Mouse (Mus musculus): ENCODE measurements around the gene Ddx5. TPM values are rescaled to one million over a fixed set of nuclear protein-coding genes. Genes with fewer than 3 reads are reported as not detected.
"Not testable (repeated sequence)": the region's sequence is repeated elsewhere in the genome, so short reads cannot be mapped to it uniquely, and the experiment has no call there.

The Ddx5 gene
- polyA plus RNA-seq, 1 experiment from 2014 or later: 504 TPM

GRCm38 (mm10) chr11:106807442-106807841 lies 18.5 kb upstream of the Ddx5 start:
- not testable (repeated sequence) for H3K4me3 ChIP-seq (ENCODE audit: low read depth, low read length); H3K4me2 ChIP-seq (ENCODE audit: low read length); H3K27ac ChIP-seq (ENCODE audit: low read depth, low read length); H3K9ac ChIP-seq (ENCODE audit: low read length); H3K4me1 ChIP-seq (ENCODE audit: control insufficient read depth, insufficient read depth, low read length); H3K9me3 ChIP-seq (replicated peaks; ENCODE audit: control insufficient read depth, low read length); ATAC-seq; DNase-seq (ENCODE audit: low spot score); H3K27me3 ChIP-seq (replicated peaks; ENCODE audit: control insufficient read depth, insufficient read depth, low read length)
- WGBS: 76% methylated on average over 1 of the region's 1 CpGs
- H3K36me3 ChIP-seq (ENCODE audit: control insufficient read depth, insufficient read depth, low read length): peaks cover 71% of the 10 kb centered on the region

GRCm38 (mm10) chr11:106802069-106802627 lies 13.2 kb upstream of the Ddx5 start:
- Histone ChIP-seq H3K4me2 (ENCODE audit: low read length) (no peak overlapping the region), H3K27ac (ENCODE audit: low read depth, low read length) (no peak overlapping the region), H3K4me1 (ENCODE audit: control insufficient read depth, insufficient read depth, low read length) (no peaks in the 10 kb centered on the region), H3K4me3 (ENCODE audit: low read depth, low read length) (no peak overlapping the region), H3K36me3 (ENCODE audit: control insufficient read depth, insufficient read depth, low read length) (peaks cover 81% of the 10 kb centered on the region), H3K9me3 (replicated peaks; ENCODE audit: control insufficient read depth, low read length) (no peaks in the 10 kb centered on the region), H3K27me3 (replicated peaks; ENCODE audit: control insufficient read depth, insufficient read depth, low read length) (no peaks in the 10 kb centered on the region), H3K9ac (ENCODE audit: low read length) (no peak overlapping the region)
- DNase-seq (ENCODE audit: low spot score): no peak
- 87% methylated on average over 10 of the region's 10 CpGs for WGBS
- ATAC-seq: no peak

- Histone ChIP-seq H3K27ac (ENCODE audit: low read depth, low read length) (no peak overlapping the region), H3K9ac (ENCODE audit: low read length) (no peak overlapping the region), H3K4me2 (ENCODE audit: low read length) (no peak overlapping the region), H3K27me3 (replicated peaks; ENCODE audit: control insufficient read depth, insufficient read depth, low read length) (no peaks in the 10 kb centered on the region), H3K36me3 (ENCODE audit: control insufficient read depth, insufficient read depth, low read length) (peaks cover 70% of the 10 kb centered on the region), H3K9me3 (replicated peaks; ENCODE audit: control insufficient read depth, low read length) (no peaks in the 10 kb centered on the region), H3K4me1 (ENCODE audit: control insufficient read depth, insufficient read depth, low read length) (no peaks in the 10 kb centered on the region), H3K4me3 (ENCODE audit: low read depth, low read length) (no peak overlapping the region)
- DNase-seq (ENCODE audit: low spot score): no peak
- 83% methylated on average over 9 of the region's 9 CpGs for WGBS
- ATAC-seq: no peak
Observed at GRCm38 (mm10) chr11:106795679-106796078, 6.7 kb upstream of the Ddx5 start.

- 80% methylated on average over 4 of the region's 4 CpGs for WGBS
- H3K36me3 ChIP-seq (ENCODE audit: control insufficient read depth, insufficient read depth, low read length): peaks cover 51% of the 10 kb centered on the region
- no peak for DNase-seq (ENCODE audit: low spot score)
Observed at GRCm38 (mm10) chr11:106793846-106794245, 4.9 kb upstream of the Ddx5 start.

GRCm38 (mm10) chr11:106789649-106790048 lies 664 bp upstream of the Ddx5 start:
- peak; percentile 47 for DNase-seq (ENCODE audit: low spot score)
- Histone ChIP-seq H3K4me2 (ENCODE audit: low read length) (peak overlapping the region; percentile 72), H3K4me1 (ENCODE audit: control insufficient read depth, insufficient read depth, low read length) (peaks cover 15% of the 10 kb centered on the region), H3K4me3 (ENCODE audit: low read depth, low read length) (peak overlapping the region; percentile 98), H3K27ac (ENCODE audit: low read depth, low read length) (peak overlapping the region; percentile 99), H3K9ac (ENCODE audit: low read length) (peak overlapping the region; percentile 100), H3K27me3 (replicated peaks; ENCODE audit: control insufficient read depth, insufficient read depth, low read length) (no peaks in the 10 kb centered on the region), H3K9me3 (replicated peaks; ENCODE audit: control insufficient read depth, low read length) (no peaks in the 10 kb centered on the region), H3K36me3 (ENCODE audit: control insufficient read depth, insufficient read depth, low read length) (peaks cover 41% of the 10 kb centered on the region)
- 0% methylated on average over 6 of the region's 6 CpGs for WGBS
- no peak for ATAC-seq

More at GRCm38 (mm10) chr11:106793846-106794245, 4.9 kb upstream of the Ddx5 start:
- ATAC-seq: no peak
- Histone ChIP-seq H3K9me3 (replicated peaks; ENCODE audit: control insufficient read depth, low read length) (no peaks in the 10 kb centered on the region), H3K4me3 (ENCODE audit: low read depth, low read length) (no peak overlapping the region), H3K27ac (ENCODE audit: low read depth, low read length) (no peak overlapping the region), H3K4me1 (ENCODE audit: control insufficient read depth, insufficient read depth, low read length) (peaks cover 4% of the 10 kb centered on the region; the same call in 1 of the 2 replicates), H3K4me2 (ENCODE audit: low read length) (no peak overlapping the region), H3K9ac (ENCODE audit: low read length) (no peak overlapping the region), H3K27me3 (replicated peaks; ENCODE audit: control insufficient read depth, insufficient read depth, low read length) (no peaks in the 10 kb centered on the region)

- peak; percentile 98 for DNase-seq (ENCODE audit: low spot score)
- ATAC-seq: peak; percentile 81
- Histone ChIP-seq H3K27ac (ENCODE audit: low read depth, low read length) (peak overlapping the region; percentile 99), H3K27me3 (replicated peaks; ENCODE audit: control insufficient read depth, insufficient read depth, low read length) (no peaks in the 10 kb centered on the region), H3K4me1 (ENCODE audit: control insufficient read depth, insufficient read depth, low read length) (peaks cover 15% of the 10 kb centered on the region), H3K9ac (ENCODE audit: low read length) (peak overlapping the region; percentile 100), H3K9me3 (replicated peaks; ENCODE audit: control insufficient read depth, low read length) (no peaks in the 10 kb centered on the region), H3K4me2 (ENCODE audit: low read length) (peak overlapping the region; percentile 72), H3K4me3 (ENCODE audit: low read depth, low read length) (peak overlapping the region; percentile 98), H3K36me3 (ENCODE audit: control insufficient read depth, insufficient read depth, low read length) (peaks cover 47% of the 10 kb centered on the region)
- under 1% methylated on average over 72 of the region's 79 CpGs for WGBS
Observed at GRCm38 (mm10) chr11:106788026-106788774, 785 bp downstream of the Ddx5 start.

GRCm38 (mm10) chr11:106787131-106788025 lies 1.6 kb downstream of the Ddx5 start:
- peak overlapping the region; percentile 99 for H3K27ac ChIP-seq (ENCODE audit: low read depth, low read length)
- ATAC-seq (peak; percentile 32), DNase-seq (ENCODE audit: low spot score) (peak; percentile 93)
- no peaks in the 10 kb centered on the region for H3K9me3 ChIP-seq (replicated peaks; ENCODE audit: control insufficient read depth, low read length)
- peak overlapping the region; percentile 98 for H3K4me3 ChIP-seq (ENCODE audit: low read depth, low read length)
- 1% methylated on average over 65 of the region's 65 CpGs for WGBS
- H3K4me2 ChIP-seq (ENCODE audit: low read length): peak overlapping the region; percentile 64
- peaks cover 49% of the 10 kb centered on the region for H3K36me3 ChIP-seq (ENCODE audit: control insufficient read depth, insufficient read depth, low read length)
- no peaks in the 10 kb centered on the region for H3K27me3 ChIP-seq (replicated peaks; ENCODE audit: control insufficient read depth, insufficient read depth, low read length)
- H3K4me1 ChIP-seq (ENCODE audit: control insufficient read depth, insufficient read depth, low read length): peaks cover 15% of the 10 kb centered on the region
- H3K9ac ChIP-seq (ENCODE audit: low read length): peak overlapping the region; percentile 100

- 73% methylated on average over 1 of the region's 1 CpGs for WGBS
- H3K27ac ChIP-seq (ENCODE audit: low read depth, low read length): no peak overlapping the region
- H3K9ac ChIP-seq (ENCODE audit: low read length): no peak overlapping the region
- no peaks in the 10 kb centered on the region for H3K9me3 ChIP-seq (replicated peaks; ENCODE audit: control insufficient read depth, low read length)
- H3K4me2 ChIP-seq (ENCODE audit: low read length): peak overlapping the region; percentile 64
- ATAC-seq: no peak
- H3K4me1 ChIP-seq (ENCODE audit: control insufficient read depth, insufficient read depth, low read length): peaks cover 13% of the 10 kb centered on the region
- peaks cover 70% of the 10 kb centered on the region for H3K36me3 ChIP-seq (ENCODE audit: control insufficient read depth, insufficient read depth, low read length)
- DNase-seq (ENCODE audit: low spot score): no peak
- H3K27me3 ChIP-seq (replicated peaks; ENCODE audit: control insufficient read depth, insufficient read depth, low read length): no peaks in the 10 kb centered on the region
- no peak overlapping the region for H3K4me3 ChIP-seq (ENCODE audit: low read depth, low read length)
Observed at GRCm38 (mm10) chr11:106785043-106785442, 3.9 kb downstream of the Ddx5 start.

Measured in forebrain, embryonic 14.5 days (tissue).